ENCODE assay signal across 22 mouse cellular contexts in genomic region chr5:82288069-82288845, GRCm38 (mm10).
A peak's percentile ranks its signal among the peaks of the same experiment; 100 is the strongest.
DNase-seq lines count a peak whose midpoint lies in the region; ATAC-seq and TF ChIP-seq lines count a peak whose summit lies in the region.
"Had no signal": no experiment of that assay in that cellular context is flagged by ENCODE, and none has a peak within 500 bp of the region (broad histone marks: within the 10 kb centered on the region; RNA-seq: fewer than 3 reads in every experiment).

No protein-coding gene starts in this region.

- peak; percentile 40 for DNase-seq in hindbrain, postnatal 0 days (ENCODE audit: low spot score)
- DNase-seq in right cerebral cortex, postnatal 10 days (ENCODE audit: low spot score in 2 of 2) = peak; percentile 37 to 57
- DNase-seq in right cerebral cortex, postnatal 25 days = no peak
- no peak for DNase-seq in limb, embryonic 10.5 days (ENCODE audit: low spot score)
- DNase-seq in Muller cell, postnatal 12 days (ENCODE audit: inconsistent ontology term) = no peak
- DNase-seq: adrenal gland, postnatal 10 days; cerebellum, adult 18-20 months; heart, adult 18-20 months; kidney, adult 9 months; kidney, postnatal 4 days; layer of hippocampus, adult 9-11 months; right cerebral cortex, adult 18-20 months; thymus, postnatal 14 days had no signal

- H3K9ac ChIP-seq in hindbrain, postnatal 0 days (replicated peaks; ENCODE audit: low read length) = no peak overlapping the region
- no peak overlapping the region for H3K9ac ChIP-seq in hindbrain, embryonic 12.5 days
- no peak overlapping the region for H3K9ac ChIP-seq in forebrain, embryonic 15.5 days (replicated peaks)
- H3K9ac ChIP-seq: heart, embryonic 13.5 days; limb, embryonic 12.5 days; liver, embryonic 12.5 days; lung, embryonic 15.5 days had no signal

- no peak overlapping the region for H3K4me2 ChIP-seq in hindbrain, postnatal 0 days (ENCODE audit: low read depth, low read length)
- H3K4me2 ChIP-seq in hindbrain, embryonic 12.5 days (replicated peaks) = no peak overlapping the region
- H3K4me2 ChIP-seq in forebrain, embryonic 15.5 days (replicated peaks) = no peak overlapping the region
- H3K4me2 ChIP-seq: heart, embryonic 13.5 days; limb, embryonic 12.5 days; liver, embryonic 12.5 days; lung, embryonic 15.5 days had no signal

- H3K9me3 ChIP-seq in hindbrain, postnatal 0 days (ENCODE audit: low read length) = no peaks in the 10 kb centered on the region
- no peaks in the 10 kb centered on the region for H3K9me3 ChIP-seq in hindbrain, embryonic 12.5 days (replicated peaks)
- no peaks in the 10 kb centered on the region for H3K9me3 ChIP-seq in forebrain, embryonic 15.5 days
- no peaks in the 10 kb centered on the region for H3K9me3 ChIP-seq in limb, embryonic 10.5 days (replicated peaks)
- H3K9me3 ChIP-seq: heart, embryonic 13.5 days; limb, embryonic 12.5 days; liver, embryonic 12.5 days; lung, embryonic 15.5 days had no signal

- H3K36me3 ChIP-seq in hindbrain, postnatal 0 days (ENCODE audit: insufficient read depth, low read length) = no peaks in the 10 kb centered on the region
- no peaks in the 10 kb centered on the region for H3K36me3 ChIP-seq in hindbrain, embryonic 12.5 days
- H3K36me3 ChIP-seq in forebrain, embryonic 15.5 days = no peaks in the 10 kb centered on the region
- no peaks in the 10 kb centered on the region for H3K36me3 ChIP-seq in limb, embryonic 10.5 days
- H3K36me3 ChIP-seq: heart, embryonic 13.5 days; limb, embryonic 12.5 days; liver, embryonic 12.5 days; lung, embryonic 15.5 days had no signal

- H3K27ac ChIP-seq in hindbrain, postnatal 0 days = no peak overlapping the region
- H3K27ac ChIP-seq in hindbrain, embryonic 12.5 days = no peak overlapping the region
- H3K27ac ChIP-seq in forebrain, embryonic 15.5 days (replicated peaks) = no peak overlapping the region
- no peak overlapping the region for H3K27ac ChIP-seq in limb, embryonic 10.5 days
- H3K27ac ChIP-seq: heart, embryonic 13.5 days; left cerebral cortex, adult 2 months; limb, embryonic 12.5 days; liver, embryonic 12.5 days; lung, embryonic 15.5 days; macrophage had no signal

- no peak for TF ChIP-seq CTCF in hindbrain, postnatal 0 days (IDR thresholded peaks at IDR 0.05; ENCODE audit: low read depth)

- no peak overlapping the region for H3K4me3 ChIP-seq in hindbrain, postnatal 0 days (ENCODE audit: low read length)
- no peak overlapping the region for H3K4me3 ChIP-seq in hindbrain, embryonic 12.5 days
- H3K4me3 ChIP-seq in forebrain, embryonic 15.5 days = no peak overlapping the region
- H3K4me3 ChIP-seq in limb, embryonic 10.5 days = no peak overlapping the region
- H3K4me3 ChIP-seq: heart, embryonic 13.5 days; left cerebral cortex, adult 2 months; limb, embryonic 12.5 days; liver, embryonic 12.5 days; lung, embryonic 15.5 days had no signal

- peak; percentile 64; the same call in 1 of the 2 replicates for ATAC-seq in hindbrain, postnatal 0 days
- no peak for ATAC-seq in hindbrain, embryonic 12.5 days (ENCODE audit: low FRiP score)
- peak; percentile 91 for ATAC-seq in forebrain, embryonic 15.5 days (replicated peaks)
- ATAC-seq: liver, embryonic 12.5 days; Patski had no signal

- 57% methylated on average over 5 of the region's 5 CpGs for WGBS in hindbrain, postnatal 0 days
- 74% methylated on average over 5 of the region's 5 CpGs for WGBS in hindbrain, embryonic 12.5 days
- 26% methylated on average over 5 of the region's 5 CpGs for WGBS in forebrain, embryonic 15.5 days
- 80% methylated on average over 5 of the region's 5 CpGs for WGBS in limb, embryonic 10.5 days

- no peaks in the 10 kb centered on the region for H3K27me3 ChIP-seq in hindbrain, postnatal 0 days (ENCODE audit: insufficient read depth, low read length)
- no peaks in the 10 kb centered on the region for H3K27me3 ChIP-seq in hindbrain, embryonic 12.5 days
- no peaks in the 10 kb centered on the region for H3K27me3 ChIP-seq in forebrain, embryonic 15.5 days
- H3K27me3 ChIP-seq in limb, embryonic 10.5 days (ENCODE audit: low read depth, poor library complexity, severe bottlenecking) = no peaks in the 10 kb centered on the region
- H3K27me3 ChIP-seq: heart, embryonic 13.5 days; limb, embryonic 12.5 days; liver, embryonic 12.5 days; lung, embryonic 15.5 days had no signal

- H3K4me1 ChIP-seq in hindbrain, postnatal 0 days (ENCODE audit: insufficient read depth, low read length) = no peaks in the 10 kb centered on the region
- H3K4me1 ChIP-seq in hindbrain, embryonic 12.5 days = no peaks in the 10 kb centered on the region
- peaks cover 11% of the 10 kb centered on the region for H3K4me1 ChIP-seq in forebrain, embryonic 15.5 days
- H3K4me1 ChIP-seq in limb, embryonic 10.5 days = no peaks in the 10 kb centered on the region
- H3K4me1 ChIP-seq: heart, embryonic 13.5 days; limb, embryonic 12.5 days; liver, embryonic 12.5 days; lung, embryonic 15.5 days had no signal

Comparison
In these comparisons a context has a peak if more than half of its experiments do, and no peak if none do; other contexts are left out.
1. DNase-seq: peak in hindbrain, postnatal 0 days (single experiment) and right cerebral cortex, postnatal 10 days (2 of 2); none in right cerebral cortex, postnatal 25 days (single experiment), limb, embryonic 10.5 days (single experiment) and Muller cell, postnatal 12 days (single experiment).